Mouse (Mus musculus): Measurements from ENCODE around the gene Cenpv.

DNA sequence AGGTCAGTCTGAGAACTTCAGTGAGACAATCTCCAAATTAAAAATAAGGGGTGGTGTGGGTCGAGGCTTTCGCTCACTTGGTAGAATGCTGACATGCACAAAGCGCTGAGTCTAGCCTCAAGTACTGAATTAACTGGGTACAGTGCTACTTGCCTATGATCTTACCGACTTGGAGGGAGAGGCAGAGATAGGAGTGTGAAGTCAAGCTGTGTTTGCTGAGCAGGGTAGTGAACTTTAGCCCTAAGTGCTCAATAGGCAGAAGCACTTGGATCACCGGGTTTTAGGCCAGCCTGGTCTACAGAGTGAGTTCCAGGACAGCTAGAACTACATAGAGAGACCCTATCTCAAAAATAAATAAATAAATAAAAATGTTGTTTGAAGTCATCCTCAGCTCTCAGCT lies 18.1 kb upstream of the Cenpv start:
- TF ChIP-seq POLR2A (IDR thresholded peaks at IDR 0.05; ENCODE audit: extremely low read depth, insufficient read depth, low read length) (no peak), CTCF (IDR thresholded peaks at IDR 0.05; ENCODE audit: extremely low read depth, insufficient read depth, low read length) (no peak)
